11 mouse cellular contexts compared by ENCODE assay signal in genomic region chr5:102736131-102736530, GRCm38 (mm10).
DNase-seq lines count a peak whose midpoint lies in the region; ATAC-seq and TF ChIP-seq lines count a peak whose summit lies in the region.
"Had no signal": no experiment of that assay in that cellular context is flagged by ENCODE, and none has a peak within 500 bp of the region (broad histone marks: within the 10 kb centered on the region; RNA-seq: fewer than 3 reads in every experiment).

No protein-coding gene starts in this region.

- H3K36me3 ChIP-seq in heart, postnatal 0 days (replicated peaks; ENCODE audit: control insufficient read depth, insufficient read depth, low read length) = no peaks in the 10 kb centered on the region
- H3K36me3 ChIP-seq in heart, embryonic 11.5 days (ENCODE audit: control insufficient read depth, insufficient read depth, low read length) = no peaks in the 10 kb centered on the region
- H3K36me3 ChIP-seq in lung, postnatal 0 days (ENCODE audit: insufficient read depth, low read length) = no peaks in the 10 kb centered on the region
- no peaks in the 10 kb centered on the region for H3K36me3 ChIP-seq in stomach, postnatal 0 days (ENCODE audit: control insufficient read depth, insufficient read depth, low read length)
- no peaks in the 10 kb centered on the region for H3K36me3 ChIP-seq in midbrain, embryonic 14.5 days (ENCODE audit: control insufficient read depth, insufficient read depth, low read length)

- peak; percentile 29 for DNase-seq in heart, postnatal 0 days (ENCODE audit: low spot score)
- peak; percentile 40 for DNase-seq in lung, postnatal 0 days (ENCODE audit: low spot score)
- no peak for DNase-seq in lung, postnatal 36 days
- DNase-seq in gastrocnemius, postnatal 14 days = peak; percentile 39
- DNase-seq in stomach, postnatal 0 days (ENCODE audit: low spot score) = no peak
- DNase-seq in midbrain, embryonic 14.5 days = no peak
- no peak for DNase-seq in Muller cell, postnatal 12 days (ENCODE audit: inconsistent ontology term)
- DNase-seq: adrenal gland, adult 8-10 months; thymus, postnatal 14 days had no signal

- no peaks in the 10 kb centered on the region for H3K9me3 ChIP-seq in heart, postnatal 0 days (replicated peaks; ENCODE audit: control insufficient read depth, low read length)
- no peaks in the 10 kb centered on the region for H3K9me3 ChIP-seq in heart, embryonic 11.5 days (replicated peaks; ENCODE audit: control insufficient read depth, low read length)
- H3K9me3 ChIP-seq in lung, postnatal 0 days (ENCODE audit: low read length) = no peaks in the 10 kb centered on the region
- no peaks in the 10 kb centered on the region for H3K9me3 ChIP-seq in stomach, postnatal 0 days (ENCODE audit: control insufficient read depth, low read length)
- H3K9me3 ChIP-seq in midbrain, embryonic 14.5 days (ENCODE audit: control insufficient read depth, low read length) = no peaks in the 10 kb centered on the region

- intact Hi-C loops in gastrocnemius, postnatal 14 days (cut with DNase I; ENCODE audit: low total_unique reads) = no loop called here

- 0 out of 2 replicates have a peak, but pooled peaks have one; percentile 33 for ATAC-seq in heart, postnatal 0 days (ENCODE audit: insufficient read depth, low read depth)
- no peak for ATAC-seq in heart, embryonic 11.5 days (replicated peaks; ENCODE audit: insufficient number of reproducible peaks, low FRiP score, low TSS enrichment)
- ATAC-seq in lung, postnatal 0 days = peak; percentile 69
- ATAC-seq in stomach, postnatal 0 days (ENCODE audit: low FRiP score, low TSS enrichment) = no peak; the same call in 1 of the 2 replicates
- no peak for ATAC-seq in midbrain, embryonic 14.5 days (ENCODE audit: low FRiP score, low TSS enrichment)
- ATAC-seq: CD4-positive, CD25-positive, alpha-beta regulatory T cell, adult 4 months had no signal

- no peaks in the 10 kb centered on the region for H3K4me1 ChIP-seq in heart, postnatal 0 days (ENCODE audit: control insufficient read depth, insufficient read depth)
- H3K4me1 ChIP-seq in heart, embryonic 11.5 days (ENCODE audit: control insufficient read depth, insufficient read depth, low read length) = no peaks in the 10 kb centered on the region
- H3K4me1 ChIP-seq in lung, postnatal 0 days (ENCODE audit: insufficient read depth, low read depth, low read length) = 0 out of 2 replicates have a peak, but pooled peaks cover 4% of the 10 kb centered on the region
- no peaks in the 10 kb centered on the region for H3K4me1 ChIP-seq in stomach, postnatal 0 days (replicated peaks; ENCODE audit: control insufficient read depth, insufficient read depth)
- H3K4me1 ChIP-seq in midbrain, embryonic 14.5 days (ENCODE audit: control insufficient read depth, insufficient read depth, low read length) = no peaks in the 10 kb centered on the region

- no peak overlapping the region for H3K4me2 ChIP-seq in heart, postnatal 0 days (ENCODE audit: low read depth, low read length)
- no peak overlapping the region for H3K4me2 ChIP-seq in heart, embryonic 11.5 days
- H3K4me2 ChIP-seq in lung, postnatal 0 days (replicated peaks; ENCODE audit: low read depth, low read length) = no peak overlapping the region
- no peak overlapping the region; the same call in 1 of the 2 replicates for H3K4me2 ChIP-seq in stomach, postnatal 0 days (replicated peaks; ENCODE audit: low read depth)
- no peak overlapping the region for H3K4me2 ChIP-seq in midbrain, embryonic 14.5 days (ENCODE audit: low read length)

- no peaks in the 10 kb centered on the region for H3K27me3 ChIP-seq in heart, postnatal 0 days (ENCODE audit: control insufficient read depth, insufficient read depth, low read length)
- H3K27me3 ChIP-seq in heart, embryonic 11.5 days (ENCODE audit: control insufficient read depth, insufficient read depth, low read length) = no peaks in the 10 kb centered on the region
- no peaks in the 10 kb centered on the region for H3K27me3 ChIP-seq in lung, postnatal 0 days (replicated peaks; ENCODE audit: insufficient read depth, low read length)
- H3K27me3 ChIP-seq in stomach, postnatal 0 days (ENCODE audit: control insufficient read depth, insufficient read depth, low read length) = no peaks in the 10 kb centered on the region
- H3K27me3 ChIP-seq in midbrain, embryonic 14.5 days (ENCODE audit: control insufficient read depth, insufficient read depth, low read length) = no peaks in the 10 kb centered on the region

- no peak overlapping the region for H3K4me3 ChIP-seq in heart, postnatal 0 days (ENCODE audit: low read depth, low read length)
- H3K4me3 ChIP-seq in heart, embryonic 11.5 days (ENCODE audit: low read depth, low read length) = no peak overlapping the region
- H3K4me3 ChIP-seq in lung, postnatal 0 days (ENCODE audit: low read depth, low read length) = no peak overlapping the region
- no peak overlapping the region for H3K4me3 ChIP-seq in stomach, postnatal 0 days (ENCODE audit: low read depth, low read length)
- no peak overlapping the region for H3K4me3 ChIP-seq in midbrain, embryonic 14.5 days (replicated peaks; ENCODE audit: low read depth, low read length)

- H3K9ac ChIP-seq in heart, postnatal 0 days (replicated peaks; ENCODE audit: low read depth, low read length) = no peak overlapping the region
- no peak overlapping the region for H3K9ac ChIP-seq in heart, embryonic 11.5 days (ENCODE audit: low read depth, low read length)
- no peak overlapping the region for H3K9ac ChIP-seq in lung, postnatal 0 days (replicated peaks; ENCODE audit: low read depth)
- H3K9ac ChIP-seq in stomach, postnatal 0 days (ENCODE audit: low read length) = no peak overlapping the region
- H3K9ac ChIP-seq in midbrain, embryonic 14.5 days (replicated peaks; ENCODE audit: low read length) = no peak overlapping the region

- no peak for TF ChIP-seq EP300 in heart, postnatal 0 days (IDR thresholded peaks at IDR 0.05; ENCODE audit: low read depth)
- TF ChIP-seq EP300 in lung, postnatal 0 days (IDR thresholded peaks at IDR 0.05) = no peak
- TF ChIP-seq EP300 in stomach, postnatal 0 days (optimal IDR thresholded peaks at IDR 0.05) = no peak

- 61% methylated on average over 5 of the region's 5 CpGs for WGBS in heart, postnatal 0 days
- WGBS in heart, embryonic 11.5 days (ENCODE audit: insufficient replicate concordance) = 81% methylated on average over 5 of the region's 5 CpGs
- WGBS in lung, postnatal 0 days = 50% methylated on average over 5 of the region's 5 CpGs
- 44% methylated on average over 5 of the region's 5 CpGs for WGBS in stomach, postnatal 0 days
- WGBS in midbrain, embryonic 14.5 days = 94% methylated on average over 5 of the region's 5 CpGs

- H3K27ac ChIP-seq in heart, postnatal 0 days (ENCODE audit: low read depth) = peak overlapping the region; percentile 30; the same call in 1 of the 2 replicates
- no peak overlapping the region for H3K27ac ChIP-seq in heart, embryonic 11.5 days (ENCODE audit: low read depth, low read length)
- H3K27ac ChIP-seq in lung, postnatal 0 days (ENCODE audit: low read length) = no peak overlapping the region
- H3K27ac ChIP-seq in stomach, postnatal 0 days (replicated peaks) = peak overlapping the region; percentile 49; the same call in 1 of the 2 replicates
- H3K27ac ChIP-seq in midbrain, embryonic 14.5 days (replicated peaks; ENCODE audit: low read depth, low read length) = no peak overlapping the region

- TF ChIP-seq CTCF in heart, postnatal 0 days (IDR thresholded peaks at IDR 0.05; ENCODE audit: low read depth) = no peak
- no peak for TF ChIP-seq CTCF in lung, postnatal 0 days (IDR thresholded peaks at IDR 0.05)
- no peak for TF ChIP-seq CTCF in stomach, postnatal 0 days (IDR thresholded peaks at IDR 0.05; ENCODE audit: low read depth)

Comparison
In these comparisons a context has a peak if more than half of its experiments do, and no peak if none do; other contexts are left out.
1. ATAC-seq: peak in heart, postnatal 0 days (single experiment) and lung, postnatal 0 days (single experiment); none in heart, embryonic 11.5 days (single experiment), stomach, postnatal 0 days (single experiment) and midbrain, embryonic 14.5 days (single experiment).
2. DNase-seq: peak in heart, postnatal 0 days (single experiment), lung, postnatal 0 days (single experiment) and gastrocnemius, postnatal 14 days (single experiment); none in lung, postnatal 36 days (single experiment), stomach, postnatal 0 days (single experiment), midbrain, embryonic 14.5 days (single experiment) and Muller cell, postnatal 12 days (single experiment).
3. H3K27ac ChIP-seq: peak in heart, postnatal 0 days (single experiment) and stomach, postnatal 0 days (single experiment); none in heart, embryonic 11.5 days (single experiment), lung, postnatal 0 days (single experiment) and midbrain, embryonic 14.5 days (single experiment).